Comparison of ENCODE assay signal across 9 mouse cellular contexts in genomic region chr7:49493210-49493609, GRCm38 (mm10).
DNase-seq lines count a peak whose midpoint lies in the region; ATAC-seq and TF ChIP-seq lines count a peak whose summit lies in the region.
"Had no signal": no experiment of that assay in that cellular context is flagged by ENCODE, and none has a peak within 500 bp of the region (broad histone marks: within the 10 kb centered on the region; RNA-seq: fewer than 3 reads in every experiment).

No protein-coding gene starts in this region.

- H3K27ac ChIP-seq in kidney, embryonic 14.5 days (ENCODE audit: low read depth, low read length), result no peak overlapping the region
- no peak overlapping the region for H3K27ac ChIP-seq in bone marrow, adult 2 months (ENCODE audit: control insufficient read depth, insufficient read depth, low read depth, low read length, poor library complexity)
- H3K27ac ChIP-seq: embryonic facial prominence, embryonic 15.5 days; limb, embryonic 15.5 days had no signal

- H3K4me3 ChIP-seq in kidney, embryonic 14.5 days (ENCODE audit: low read length), result no peak overlapping the region
- no peak overlapping the region for H3K4me3 ChIP-seq in bone marrow, adult 2 months (replicated peaks; ENCODE audit: control insufficient read depth, low read depth, low read length)
- H3K4me3 ChIP-seq: embryonic facial prominence, embryonic 15.5 days; limb, embryonic 15.5 days had no signal

- TF ChIP-seq POLR2A in bone marrow, adult 2 months (IDR thresholded peaks at IDR 0.05; ENCODE audit: borderline replicate concordance, control insufficient read depth, low read depth, low read length), result no peak

- 92% methylated on average over 4 of the region's 4 CpGs for WGBS in kidney, embryonic 14.5 days
- 78% methylated on average over 4 of the region's 4 CpGs for WGBS in bone marrow, adult 2 months

- H3K9me3 ChIP-seq in kidney, embryonic 14.5 days (ENCODE audit: control insufficient read depth, low read length), result no peaks in the 10 kb centered on the region
- H3K9me3 ChIP-seq: embryonic facial prominence, embryonic 15.5 days; limb, embryonic 15.5 days had no signal

- no peak overlapping the region for H3K9ac ChIP-seq in kidney, embryonic 14.5 days (ENCODE audit: low read depth, low read length)
- H3K9ac ChIP-seq: embryonic facial prominence, embryonic 15.5 days; limb, embryonic 15.5 days had no signal

- H3K4me2 ChIP-seq in kidney, embryonic 14.5 days (replicated peaks; ENCODE audit: low read depth, low read length), result no peak overlapping the region
- H3K4me2 ChIP-seq: embryonic facial prominence, embryonic 15.5 days; limb, embryonic 15.5 days had no signal

- TF ChIP-seq CTCF in bone marrow, adult 2 months (IDR thresholded peaks at IDR 0.05; ENCODE audit: control insufficient read depth, insufficient read depth, low read length), result 0 out of 2 replicates have a peak, but pooled peaks have one; percentile 18

- peak; percentile 66 for DNase-seq in kidney, adult 9 months
- peak; percentile 51 for DNase-seq in ES-CJ7 (ENCODE audit: low read depth, low spot score)
- peak; percentile 49 for DNase-seq in retina, embryonic 14.5 days (ENCODE audit: low spot score)

- peaks cover 4% of the 10 kb centered on the region; the same call in 1 of the 2 replicates for H3K36me3 ChIP-seq in kidney, embryonic 14.5 days (ENCODE audit: control insufficient read depth, insufficient read depth, low read length)

- no peak for ATAC-seq in kidney, embryonic 14.5 days (ENCODE audit: low FRiP score, low TSS enrichment)
- no peak for ATAC-seq in granulocyte monocyte progenitor cell, adult 5-6 weeks (replicated peaks; ENCODE audit: poor library complexity, severe bottlenecking)
- no peak for ATAC-seq in monocyte, adult 5-6 weeks (replicated peaks; ENCODE audit: insufficient number of reproducible peaks, low FRiP score, low TSS enrichment, poor library complexity, severe bottlenecking)

- no peaks in the 10 kb centered on the region for H3K27me3 ChIP-seq in kidney, embryonic 14.5 days (ENCODE audit: control insufficient read depth, insufficient read depth, low read length)
- H3K27me3 ChIP-seq: embryonic facial prominence, embryonic 15.5 days had no signal

- peaks cover 41% of the 10 kb centered on the region for H3K4me1 ChIP-seq in kidney, embryonic 14.5 days (ENCODE audit: control insufficient read depth, insufficient read depth, low read length)
- H3K4me1 ChIP-seq in bone marrow, adult 2 months (ENCODE audit: control insufficient read depth, insufficient read depth, low read length), result peaks cover 4% of the 10 kb centered on the region; the same call in 1 of the 2 replicates
